Mouse (Mus musculus) induced T-regulatory cell, adult 2 months (primary cell): ENCODE data around the gene I830077J02Rik.
"Not testable (repeated sequence)": the region's sequence is repeated elsewhere in the genome, so short reads cannot be mapped to it uniquely, and the experiment has no call there.

Source experiments
- DNase-seq: peaks from one replicate; pipeline ENCODE4 v3.0.0-alpha.2; 2012; ENCODE audit warnings: low read depth

The I830077J02Rik gene

GRCm38 (mm10) chr3:105932240-105933071 lies at the start of gene I830077J02Rik:
TSS of gene I830077J02Rik (minus strand) at chr3:105932664.
- DNase-seq = no peak

- DNase-seq = no peak
These were observed 41.7 kb upstream of the I830077J02Rik start for GRCm38 (mm10) chr3:105974174-105974573.

- no peak for DNase-seq
These were observed 40.9 kb upstream of the I830077J02Rik start, which contains the start of gene Ovgp1 for GRCm38 (mm10) chr3:105973411-105973810. TSS of gene Ovgp1 (plus strand) at chr3:105973711.

GRCm38 (mm10) chr3:105971831-105972446 lies 39.5 kb upstream of the I830077J02Rik start:
- no peak for DNase-seq

GRCm38 (mm10) chr3:105960700-105961099 lies 28.2 kb upstream of the I830077J02Rik start:
- DNase-seq = peak; percentile 49

- no peak for DNase-seq
These were observed 27.5 kb upstream of the I830077J02Rik start, which contains the start of gene Atp5f1 for GRCm38 (mm10) chr3:105959999-105960398. TSS of gene Atp5f1 (minus strand) at chr3:105960099.

GRCm38 (mm10) chr3:105959585-105959984 lies 27.1 kb upstream of the I830077J02Rik start:
- no peak for DNase-seq

GRCm38 (mm10) chr3:105958974-105959580 lies 26.6 kb upstream of the I830077J02Rik start, which contains the start of gene Wdr77:
TSS of gene Wdr77 (plus strand) at chr3:105959369.
- peak; percentile 100 for DNase-seq

GRCm38 (mm10) chr3:105958204-105958603 lies 25.7 kb upstream of the I830077J02Rik start:
- peak; percentile 42 for DNase-seq

- DNase-seq = peak; percentile 18
These were observed 24.8 kb upstream of the I830077J02Rik start for GRCm38 (mm10) chr3:105957235-105957634.

GRCm38 (mm10) chr3:105951348-105951747 lies 18.9 kb upstream of the I830077J02Rik start:
- DNase-seq = no peak

GRCm38 (mm10) chr3:105936111-105936510 lies 3.6 kb upstream of the I830077J02Rik start:
- no peak for DNase-seq

- DNase-seq = no peak
These were observed 2.6 kb upstream of the I830077J02Rik start for GRCm38 (mm10) chr3:105935033-105935432.

- DNase-seq = no peak
These were observed 1.5 kb upstream of the I830077J02Rik start for GRCm38 (mm10) chr3:105933926-105934325.

GRCm38 (mm10) chr3:105931095-105931494 lies 1.4 kb downstream of the I830077J02Rik start:
- DNase-seq = no peak

- DNase-seq = no peak
These were observed 2.6 kb downstream of the I830077J02Rik start for GRCm38 (mm10) chr3:105929821-105930220.

GRCm38 (mm10) chr3:105928781-105929180 lies 3.7 kb downstream of the I830077J02Rik start:
- no peak for DNase-seq

GRCm38 (mm10) chr3:105928195-105928569 lies 4.3 kb downstream of the I830077J02Rik start:
- DNase-seq = no peak

GRCm38 (mm10) chr3:105927561-105928194 lies 4.8 kb downstream of the I830077J02Rik start:
- no peak for DNase-seq

GRCm38 (mm10) chr3:105924616-105925015 lies 7.8 kb downstream of the I830077J02Rik start:
- DNase-seq = no peak

GRCm38 (mm10) chr3:105921959-105922358 lies 10.5 kb downstream of the I830077J02Rik start:
- no peak for DNase-seq

- DNase-seq = not testable (repeated sequence)
These were observed 11.7 kb downstream of the I830077J02Rik start for GRCm38 (mm10) chr3:105920743-105921142.
